Mouse (Mus musculus) bone marrow macrophage, adult 2 months (primary cell): ENCODE results near the gene Olfr763.
"Not testable (repeated sequence)": the region's sequence is repeated elsewhere in the genome, so short reads cannot be mapped to it uniquely, and the experiment has no call there.

Experiments
- CTCF ChIP-seq: IDR thresholded peaks from 2 replicates; pipeline ENCODE4 v1.5.1; 2012; ENCODE audit warnings: low read depth, mild to moderate bottlenecking, low read length, moderate library complexity
- POLR2A ChIP-seq: IDR thresholded peaks from 2 replicates; pipeline ENCODE4 v1.6.1; 2012; ENCODE audit warnings: mild to moderate bottlenecking, low read depth, low read length, borderline replicate concordance

DNA sequence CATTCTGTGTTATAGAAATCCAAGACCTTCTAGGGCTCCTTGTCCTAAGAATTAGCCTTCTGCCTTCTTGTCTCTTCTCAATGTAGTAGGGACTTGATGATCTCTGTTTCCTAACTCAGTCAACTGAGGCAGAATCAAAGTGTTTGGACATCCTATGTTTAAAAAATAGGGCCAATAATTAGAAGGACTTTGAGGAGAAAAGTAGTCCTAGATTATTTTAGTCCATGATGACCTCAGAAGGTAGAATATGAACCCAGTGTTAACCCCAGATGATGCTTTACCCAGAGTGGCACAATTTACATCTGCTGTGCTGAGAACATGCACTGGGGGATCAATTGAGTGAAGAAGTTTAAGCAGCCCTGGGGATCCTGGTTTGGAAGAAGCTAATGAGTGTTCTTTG lies 39.3 kb downstream of the Olfr763 start, which contains the start of gene Olfr765:
- not testable (repeated sequence) for TF ChIP-seq CTCF, POLR2A
